Mouse (Mus musculus): Measurements from ENCODE around the gene Ccdc12.
A peak's percentile ranks its signal among the peaks of the same experiment; 100 is the strongest.

Gene Ccdc12

DNA sequence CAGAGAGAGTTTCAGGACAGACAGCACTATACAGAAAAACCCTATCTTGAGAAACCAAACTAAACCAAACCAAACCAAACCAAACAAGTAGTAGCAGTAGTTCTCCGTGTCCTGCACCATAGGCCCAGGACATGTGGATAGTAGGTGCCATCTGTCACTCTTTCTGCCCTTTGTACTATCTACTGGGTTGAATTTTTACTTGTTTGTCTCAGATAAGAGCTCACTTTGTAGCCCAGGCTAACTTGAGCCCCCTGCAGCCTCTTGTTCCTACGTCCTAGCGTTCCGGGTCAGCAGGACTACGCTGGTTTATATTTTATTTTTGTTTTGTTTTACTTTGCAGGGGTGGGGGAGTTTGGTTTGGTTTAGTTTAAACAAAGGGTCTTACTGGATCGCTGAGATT is 47.6 kb downstream of the Ccdc12 start:
- DNase-seq (ENCODE audit: extremely low spot score): no peak

DNA sequence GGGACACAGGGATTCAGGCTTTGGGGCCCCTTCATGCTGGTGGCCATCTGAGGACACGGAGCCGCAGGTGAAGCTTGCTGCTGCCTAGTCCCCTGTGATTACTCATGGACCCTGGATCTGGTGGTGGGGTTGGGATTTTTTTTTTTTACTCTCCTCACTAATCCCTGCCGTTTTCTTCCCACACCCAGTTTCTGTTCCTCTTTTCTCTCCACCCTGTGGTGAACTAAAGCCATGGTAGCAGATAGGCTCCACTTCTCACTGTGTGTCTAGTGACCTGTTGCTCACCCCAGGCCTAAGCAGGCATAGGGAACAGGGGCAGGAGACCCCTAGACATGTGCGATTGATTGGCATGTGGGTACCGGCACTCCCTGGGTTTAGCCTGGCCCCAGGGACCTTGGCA is 50.5 kb downstream of the Ccdc12 start:
- no peak for DNase-seq (ENCODE audit: extremely low spot score)

DNA sequence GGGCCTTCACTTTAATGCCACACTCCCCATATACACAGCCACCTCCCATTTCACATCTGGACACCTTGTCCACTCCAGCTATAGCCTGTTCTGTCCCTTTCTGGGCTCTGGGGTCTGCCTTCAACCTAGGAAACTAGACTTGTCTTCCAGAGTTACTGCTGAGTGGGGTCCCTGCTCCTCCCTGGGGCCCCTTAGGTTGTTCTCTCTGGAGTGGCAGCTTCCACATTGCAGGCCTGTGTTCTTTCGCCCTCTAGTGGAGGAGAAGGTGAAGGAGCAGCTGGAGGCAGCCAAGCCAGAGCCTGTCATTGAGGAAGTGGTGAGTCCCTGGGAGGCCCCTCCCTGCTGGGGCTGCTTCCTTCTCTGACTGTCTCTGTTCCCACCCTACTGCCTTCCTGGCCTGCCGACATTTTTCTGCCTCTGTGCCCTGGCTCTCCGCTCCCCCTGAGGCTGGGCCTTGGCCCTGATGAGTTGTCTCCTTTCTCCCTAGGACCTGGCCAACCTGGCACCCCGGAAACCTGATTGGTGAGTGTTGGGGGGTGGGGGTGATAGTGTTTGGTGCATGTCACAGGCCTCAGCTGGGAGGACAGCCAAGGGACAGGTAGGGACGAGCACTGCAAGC is 53.4 kb downstream of the Ccdc12 start:
- DNase-seq (ENCODE audit: extremely low spot score): peak; percentile 74

DNA sequence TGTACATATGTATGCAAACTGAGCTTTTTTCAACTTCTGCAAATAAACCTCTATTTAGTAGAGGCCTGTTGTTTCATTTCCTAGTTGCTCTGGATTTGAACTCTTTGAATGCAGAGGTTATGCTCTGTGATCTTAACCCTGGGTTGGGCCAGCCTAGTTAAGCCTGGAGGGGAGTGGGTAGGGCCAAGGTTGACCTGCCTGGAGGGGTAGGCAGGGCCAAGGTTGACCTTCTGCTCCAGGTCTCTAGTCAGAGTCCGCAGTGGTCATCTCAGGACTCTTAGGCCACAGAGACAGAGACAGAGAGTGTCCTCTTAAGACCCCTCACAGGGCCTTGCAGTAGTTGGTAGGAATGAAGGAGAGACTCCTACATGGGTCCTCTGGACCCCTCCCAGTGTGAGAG is 55.2 kb downstream of the Ccdc12 start:
- DNase-seq (ENCODE audit: extremely low spot score): no peak

DNA sequence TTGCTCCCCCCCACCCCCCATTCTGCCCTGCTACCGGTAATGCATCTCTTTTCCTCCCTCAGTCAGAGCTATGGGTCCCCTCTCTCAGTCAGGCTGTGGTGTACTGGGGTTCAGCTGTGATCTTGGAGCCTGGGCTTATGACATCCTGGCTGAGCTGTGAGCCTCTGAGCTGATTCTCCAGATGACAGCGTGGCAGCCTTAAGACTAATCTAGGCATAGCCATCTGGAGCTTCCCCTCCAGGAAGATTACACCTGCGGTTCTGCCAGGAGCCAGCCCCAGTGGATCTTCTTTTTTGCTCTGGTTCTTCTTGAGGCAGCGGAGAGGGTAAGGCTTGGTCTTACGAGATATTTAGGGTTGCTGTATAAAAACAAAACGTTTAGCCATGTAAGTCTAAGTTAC is 55.7 kb downstream of the Ccdc12 start:
- DNase-seq (ENCODE audit: extremely low spot score): no peak

DNA sequence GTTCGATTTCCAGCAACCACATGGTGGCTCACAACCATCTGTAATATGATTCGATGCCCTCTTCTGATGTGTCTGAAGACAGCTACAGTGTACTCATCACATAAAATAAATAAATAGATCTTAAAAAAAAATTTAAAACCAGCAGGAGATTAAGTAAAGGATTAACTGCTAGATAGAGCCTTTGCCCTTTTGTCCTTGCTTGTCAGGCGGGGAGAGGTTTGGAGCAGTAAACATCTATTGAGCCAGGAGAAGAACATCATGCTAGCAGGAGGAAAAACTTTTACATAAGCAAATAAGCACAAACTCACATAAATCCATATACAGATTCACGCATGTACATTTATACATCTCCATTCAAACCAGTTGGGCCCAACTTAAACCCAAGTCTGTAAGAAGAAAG is 56.2 kb downstream of the Ccdc12 start:
- no peak for DNase-seq (ENCODE audit: extremely low spot score)

DNA sequence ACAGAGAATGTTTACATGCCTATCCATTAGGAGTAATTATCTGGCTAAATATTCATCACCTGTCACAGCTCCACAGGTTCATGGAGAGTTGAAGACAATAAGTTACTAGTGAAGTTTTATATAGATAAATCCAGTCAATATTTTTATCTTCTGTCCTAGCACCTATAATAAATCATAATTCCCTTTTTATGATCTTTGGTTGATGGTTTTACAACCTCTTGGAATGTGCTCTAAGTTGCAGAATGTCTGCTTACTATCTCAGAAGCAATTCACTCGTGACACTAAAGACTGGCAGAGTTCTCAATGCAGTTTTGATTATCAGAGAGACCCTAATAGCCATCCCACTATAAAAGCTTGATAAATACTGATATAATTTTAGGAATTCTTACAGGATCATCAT is 57.1 kb downstream of the Ccdc12 start:
- no peak for DNase-seq (ENCODE audit: extremely low spot score)

DNA sequence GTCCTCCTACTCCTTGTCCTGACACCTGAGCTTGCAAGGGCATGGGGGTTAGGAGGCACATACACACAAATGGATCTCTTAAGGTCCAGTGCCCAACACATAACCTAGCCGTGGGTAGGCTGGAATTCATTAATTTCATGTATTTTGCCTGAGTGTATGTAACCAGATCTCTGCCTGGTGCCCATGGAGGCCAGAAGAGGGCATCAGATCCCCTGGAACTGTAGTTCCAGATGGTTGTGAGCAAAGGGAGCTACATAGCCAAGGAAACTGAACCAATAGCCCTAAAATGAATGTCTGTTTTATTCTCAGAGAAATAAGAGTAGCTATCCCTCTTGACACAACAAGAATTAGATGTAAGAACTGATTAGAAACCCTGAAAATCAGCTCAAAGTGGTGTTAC is 59.1 kb downstream of the Ccdc12 start:
- DNase-seq (ENCODE audit: extremely low spot score): no peak

DNA sequence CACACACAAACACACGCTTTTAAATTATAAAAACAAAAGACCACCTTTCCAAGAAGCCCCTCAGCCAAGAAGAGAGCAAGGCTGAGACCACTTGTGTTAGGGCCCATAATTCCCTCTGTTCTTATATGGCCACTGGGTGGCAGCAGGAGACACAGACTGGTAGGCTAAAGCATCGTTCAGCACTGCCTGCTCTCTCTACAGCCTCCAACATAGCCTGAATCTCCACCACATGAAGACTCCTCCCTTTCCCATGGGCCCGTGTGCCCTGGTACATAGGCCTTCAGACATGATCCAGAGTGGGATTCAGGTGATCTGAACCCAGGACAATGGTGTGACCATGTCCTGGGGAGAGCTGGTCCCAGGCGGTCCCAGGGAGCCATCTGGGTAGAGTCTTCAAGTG is 60.5 kb downstream of the Ccdc12 start:
- peak; percentile 52 for DNase-seq (ENCODE audit: extremely low spot score)

DNA sequence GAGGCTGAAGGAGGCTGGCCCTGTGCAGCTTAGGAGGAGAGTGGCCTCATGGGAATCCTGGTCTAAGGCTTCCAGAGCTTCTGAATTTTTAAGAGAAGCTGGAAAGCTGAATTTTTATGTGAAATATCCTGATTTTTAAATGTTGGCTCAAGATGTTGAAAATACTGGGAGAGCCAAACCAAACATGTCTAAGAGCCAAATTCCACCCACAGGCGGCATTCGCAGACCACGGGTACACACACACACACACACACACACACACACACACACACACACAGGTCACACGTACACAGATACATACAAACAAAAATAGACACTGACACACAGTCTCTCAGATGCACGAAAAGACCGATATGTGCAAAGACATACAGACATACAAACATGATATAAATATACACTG is 61.8 kb downstream of the Ccdc12 start:
- DNase-seq (ENCODE audit: extremely low spot score): no peak

DNA sequence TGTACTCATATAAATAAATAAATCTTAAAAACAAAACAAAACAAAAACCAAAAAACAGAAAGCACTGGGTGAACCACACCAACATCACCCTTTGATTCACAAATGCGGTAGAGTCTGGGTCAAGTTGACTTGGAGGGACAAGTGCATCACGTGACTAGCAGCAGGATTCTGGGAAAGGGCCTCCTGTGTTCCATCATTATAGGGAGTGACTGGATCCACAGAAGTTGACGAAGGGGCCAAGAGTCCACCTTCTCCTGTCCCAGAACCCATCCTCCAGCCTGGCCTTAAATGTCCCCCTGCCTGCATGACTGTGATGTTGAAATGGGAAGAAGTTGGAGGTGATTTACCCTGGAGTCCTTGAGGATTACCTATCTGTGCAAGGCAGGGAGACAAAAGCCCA is 62.5 kb downstream of the Ccdc12 start:
- DNase-seq (ENCODE audit: extremely low spot score): no peak

DNA sequence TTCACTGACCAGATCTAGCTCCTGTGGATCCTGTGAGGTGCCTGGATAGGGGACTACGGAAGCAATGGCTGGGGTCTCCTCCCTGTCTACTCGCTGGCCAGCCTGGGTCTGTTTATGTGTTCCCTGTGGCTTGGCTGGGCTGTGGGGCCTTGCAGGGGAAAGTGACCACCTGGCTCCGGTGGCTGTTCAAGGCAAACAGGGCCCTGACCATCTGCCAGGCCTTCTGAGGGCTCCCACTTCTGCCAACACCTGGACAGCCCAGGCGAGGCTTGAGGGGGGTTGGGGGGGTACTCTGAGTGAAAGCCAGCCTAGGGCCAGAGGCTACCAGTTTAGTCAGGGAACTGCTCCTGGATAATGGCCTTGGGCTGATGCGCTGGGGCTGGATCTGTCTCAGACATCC is 63.7 kb downstream of the Ccdc12 start:
- DNase-seq (ENCODE audit: extremely low spot score): no peak

DNA sequence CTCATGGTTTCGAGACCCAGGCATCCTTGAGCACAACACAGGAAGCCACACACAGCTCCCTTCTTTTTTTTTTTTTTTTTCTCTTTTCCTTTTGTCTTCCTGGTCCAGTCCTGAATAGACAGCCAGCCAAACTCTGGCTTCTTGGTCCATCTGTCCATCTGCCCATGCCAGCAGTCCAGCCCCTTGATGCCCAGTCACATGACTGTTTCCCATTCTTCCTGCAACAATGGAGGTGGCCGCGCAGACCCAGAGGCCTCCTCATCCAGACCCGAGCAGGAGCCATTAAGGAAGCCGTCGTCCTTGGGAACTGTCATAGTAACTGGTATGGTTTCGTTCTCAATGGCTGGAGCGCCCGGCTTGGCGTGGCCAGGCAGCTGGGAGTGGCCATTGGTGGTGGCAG is 65.8 kb downstream of the Ccdc12 start:
- no peak for DNase-seq (ENCODE audit: extremely low spot score)

DNA sequence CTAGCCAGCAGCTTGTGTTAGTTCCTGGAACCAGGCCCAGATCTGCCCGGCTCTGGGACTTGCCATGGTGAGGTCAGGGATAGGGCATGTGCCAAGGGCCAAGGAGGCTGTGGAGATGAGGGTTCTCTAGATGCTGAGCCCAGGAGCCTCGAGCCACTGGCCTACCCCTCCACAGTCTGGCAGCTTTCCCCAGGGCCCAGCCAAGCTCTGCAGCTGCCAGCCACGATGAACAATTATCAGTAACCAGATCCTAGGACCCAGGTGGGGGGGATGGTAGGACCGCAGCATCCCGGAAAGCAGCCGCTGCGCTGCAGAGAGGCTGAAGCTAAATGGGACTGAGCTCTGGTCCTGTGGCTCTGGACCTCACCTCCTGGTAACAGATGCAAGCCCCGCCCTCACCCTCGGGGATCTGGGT is 69.4 kb downstream of the Ccdc12 start:
- no peak for DNase-seq (ENCODE audit: extremely low spot score)

DNA sequence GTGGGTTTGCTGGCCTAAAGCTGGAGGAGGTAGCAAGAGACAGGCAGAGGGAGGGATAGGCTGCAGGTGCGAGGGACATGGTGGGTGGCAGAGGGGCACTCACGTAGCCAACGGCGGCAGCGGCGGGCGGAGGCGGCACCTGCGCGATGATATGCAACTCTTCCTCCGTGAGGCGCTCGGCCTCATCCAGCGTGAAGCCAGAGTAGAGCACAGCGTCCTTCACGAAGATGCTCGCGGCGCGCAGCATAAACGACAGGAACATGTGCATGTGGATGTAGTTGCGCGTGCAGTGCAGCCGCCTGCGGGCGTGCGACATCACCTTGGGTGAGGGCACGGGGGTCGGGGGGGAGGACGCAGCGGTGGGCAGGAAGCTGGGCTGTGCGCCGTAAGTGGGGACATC is 70.6 kb downstream of the Ccdc12 start:
- DNase-seq (ENCODE audit: extremely low spot score): no peak

DNA sequence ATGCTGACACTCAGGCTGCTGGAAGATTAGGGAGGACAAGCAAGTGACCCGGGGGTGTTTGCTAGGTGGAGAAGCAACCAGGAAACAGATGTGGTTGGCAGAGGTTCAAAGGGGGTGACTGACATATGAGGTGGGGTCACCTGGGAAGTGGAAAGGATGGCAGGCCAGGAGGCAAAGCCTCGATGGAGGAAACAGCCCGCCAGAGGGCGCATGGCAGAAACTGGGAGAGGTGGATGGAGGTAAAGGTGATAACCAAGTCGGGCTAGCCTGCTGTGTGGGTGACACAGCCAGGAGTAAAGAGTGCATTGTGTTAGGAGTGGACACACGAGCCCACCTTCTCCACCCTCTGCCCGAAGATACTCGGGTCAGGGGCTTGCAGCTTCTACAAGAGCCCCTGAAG is 73.5 kb downstream of the Ccdc12 start:
- DNase-seq (ENCODE audit: extremely low spot score): no peak

DNA sequence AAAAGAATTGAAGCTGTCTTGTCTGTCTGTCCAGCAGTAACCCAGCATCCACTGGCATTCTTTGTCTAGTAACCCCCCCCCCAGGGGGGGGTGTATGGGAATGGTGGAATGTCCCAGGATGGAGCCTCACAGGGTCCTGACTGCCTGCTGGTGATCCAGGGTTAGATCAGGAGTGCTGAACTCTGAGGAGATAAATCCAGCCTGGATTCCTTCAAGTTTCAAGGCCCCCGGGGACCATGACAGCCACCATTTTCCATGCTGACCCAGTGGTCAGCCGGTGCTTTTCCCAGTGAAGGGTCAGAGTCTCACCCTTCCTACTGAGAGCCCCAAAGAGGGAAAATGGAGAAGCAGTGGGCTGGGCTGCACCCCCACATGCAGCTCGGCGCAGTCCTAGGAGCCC is 75.6 kb downstream of the Ccdc12 start:
- no peak for DNase-seq (ENCODE audit: extremely low spot score)

DNA sequence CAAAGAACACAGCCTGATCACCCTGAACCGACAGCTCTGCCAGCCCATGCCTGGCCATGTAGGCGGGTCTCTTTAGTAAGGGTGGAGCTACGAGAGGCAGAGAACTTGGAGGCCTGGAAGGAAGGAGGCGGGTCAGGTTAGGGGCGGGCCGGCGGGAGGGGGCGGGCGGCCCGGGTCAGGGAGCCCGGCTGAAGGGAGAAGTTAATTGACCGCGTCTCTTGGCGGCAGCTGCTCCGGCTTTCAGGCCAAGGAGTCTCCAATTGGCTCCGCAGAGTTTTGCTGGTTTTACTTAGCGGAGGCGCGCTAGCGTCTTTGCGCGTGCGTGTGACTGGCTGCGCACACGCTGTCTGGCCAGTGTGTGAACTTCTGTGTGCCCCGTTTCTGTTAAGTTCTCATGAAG is 76.3 kb downstream of the Ccdc12 start:
- DNase-seq (ENCODE audit: extremely low spot score): peak; percentile 93

DNA sequence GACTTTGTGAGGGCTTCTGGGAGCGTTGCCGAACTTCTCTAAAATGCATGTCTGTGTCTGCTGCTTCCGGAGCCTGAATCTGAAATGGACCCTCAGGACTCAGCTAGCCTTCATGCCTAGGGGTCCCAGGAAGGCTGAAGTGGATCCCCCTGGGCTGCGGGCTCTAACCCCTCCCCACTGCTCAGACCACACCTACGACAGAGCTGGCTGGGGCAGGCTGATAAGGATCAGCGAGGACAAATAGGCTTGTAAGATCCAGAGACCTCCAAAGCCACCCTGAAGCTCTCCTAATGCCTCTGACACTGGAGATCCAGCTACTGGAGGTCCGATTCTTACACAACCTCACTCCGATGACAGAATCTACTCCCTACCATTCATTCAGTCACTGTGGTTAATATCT is 76.8 kb downstream of the Ccdc12 start:
- DNase-seq (ENCODE audit: extremely low spot score): no peak

DNA sequence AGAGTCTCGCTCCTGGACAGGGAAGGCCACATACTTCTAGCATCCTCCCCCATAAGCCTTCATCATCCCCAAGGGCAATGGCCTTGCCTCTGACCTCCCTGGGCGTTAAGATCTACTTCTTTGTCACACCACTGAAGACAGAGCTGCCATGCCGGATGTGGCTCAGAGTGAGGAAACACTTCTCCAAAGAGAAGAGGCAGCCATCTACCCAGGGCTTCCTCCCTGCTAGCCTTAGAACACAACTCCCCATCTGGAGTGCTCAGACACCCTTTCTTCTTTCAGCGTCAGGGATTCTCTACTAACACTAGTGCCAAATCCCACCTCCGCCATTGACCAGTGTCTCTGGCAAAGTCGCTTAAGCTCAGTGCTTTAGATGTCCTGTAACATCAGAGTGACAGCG is 77.9 kb downstream of the Ccdc12 start:
- no peak for DNase-seq (ENCODE audit: extremely low spot score)

DNA sequence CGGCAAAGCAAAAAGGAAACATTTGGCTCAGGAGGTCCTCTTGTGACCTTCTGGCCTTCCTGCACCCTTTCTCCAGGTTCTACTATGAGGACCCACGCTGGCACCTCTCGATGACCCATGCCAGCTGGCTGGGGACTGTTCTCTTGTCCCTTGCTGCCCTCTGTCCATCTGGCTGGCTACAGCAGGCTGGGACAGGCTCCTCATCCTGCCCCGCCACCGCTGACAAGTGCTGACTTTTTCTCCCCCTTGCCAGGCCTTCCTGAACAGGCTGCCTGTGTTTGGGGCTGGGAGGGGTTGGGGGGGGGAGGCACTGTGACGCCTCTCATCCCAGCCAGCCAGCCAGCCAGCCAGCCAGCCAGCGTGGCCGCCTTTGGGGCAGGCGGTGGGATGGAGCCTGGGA is 80.1 kb downstream of the Ccdc12 start:
- no peak for DNase-seq (ENCODE audit: extremely low spot score)

DNA sequence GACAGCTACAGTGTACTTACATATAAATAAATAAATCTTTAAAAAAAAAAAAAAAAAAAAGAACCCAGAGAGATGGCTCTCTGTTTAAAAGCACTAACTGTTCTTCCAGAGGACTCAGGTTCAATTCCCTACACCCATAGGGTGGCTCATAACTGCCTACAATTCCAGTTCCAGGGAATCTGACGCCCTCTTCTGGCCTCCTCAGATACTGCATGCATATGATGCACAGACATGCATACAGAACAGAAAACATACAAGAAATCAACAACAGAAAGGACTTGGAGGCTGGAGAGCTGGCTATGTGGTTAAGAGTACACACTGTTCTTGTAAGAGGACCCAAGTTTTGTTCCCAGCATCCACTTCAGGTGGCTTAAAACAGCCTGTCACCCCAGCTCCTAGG is 81.8 kb downstream of the Ccdc12 start:
- no peak for DNase-seq (ENCODE audit: extremely low spot score)

DNA sequence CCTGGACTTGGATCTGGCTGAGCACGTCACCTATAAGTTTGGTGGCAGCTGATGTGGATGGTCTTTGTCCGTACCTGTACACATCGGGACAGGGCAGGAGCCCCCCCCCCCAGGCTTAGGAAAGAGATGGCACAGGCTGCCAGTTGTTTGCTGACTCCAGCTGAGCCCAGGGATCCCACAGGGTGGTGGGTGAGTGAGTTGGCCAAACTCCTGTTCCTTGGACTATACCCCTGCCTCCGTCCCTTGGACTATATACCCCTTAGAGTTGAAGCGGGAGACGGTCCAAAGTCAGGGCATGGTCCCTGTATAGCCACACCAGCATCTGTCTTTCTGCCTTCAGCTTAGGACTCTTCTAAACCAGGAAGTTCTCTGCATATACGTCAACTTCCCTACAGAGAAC is 83.7 kb downstream of the Ccdc12 start:
- no peak for DNase-seq (ENCODE audit: extremely low spot score)

DNA sequence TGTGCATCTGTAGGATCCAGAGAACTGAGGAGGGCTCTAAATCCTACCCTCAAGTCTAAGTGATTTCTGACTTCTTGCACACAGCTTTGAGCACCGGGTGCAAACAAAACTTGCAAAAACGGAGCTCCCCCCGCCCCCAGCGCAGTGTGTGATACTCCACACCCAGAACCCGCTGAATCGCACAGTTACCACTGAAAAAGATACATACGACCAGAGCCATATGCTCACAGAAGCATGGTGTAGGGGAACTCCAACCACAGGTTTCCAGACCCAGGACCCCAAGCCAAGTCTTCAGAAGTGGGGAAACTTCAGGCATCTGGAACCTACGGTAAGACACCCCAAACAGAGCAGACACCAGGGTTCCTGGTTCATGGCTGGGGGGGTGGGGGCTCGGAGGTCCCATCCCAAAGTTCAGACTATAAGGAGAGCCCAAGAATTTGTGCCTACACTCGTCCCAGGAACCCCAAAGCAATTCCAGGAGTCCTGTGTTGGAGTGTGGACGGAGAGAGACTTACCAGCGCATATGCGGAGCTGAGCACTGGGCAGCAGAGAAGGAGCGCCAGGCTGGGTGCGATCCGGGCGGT is 85.5 kb downstream of the Ccdc12 start, which contains the start of gene Myl3:
Gene Myl3, plus strand, starts transcription at position 151 of the 584 bp plus-strand sequence.
- no peak for DNase-seq (ENCODE audit: extremely low spot score)

Data from embryo, embryonic 9.5 days (tissue).